Mouse (Mus musculus): ENCODE measurements around the gene Rfk. TPM values are rescaled to one million over a fixed set of nuclear protein-coding genes. Genes with fewer than 3 reads are reported as not detected.

Rfk gene
- 48.5 TPM for total RNA-seq (2023)

GRCm38 (mm10) chr19:17393841-17394591 is at the start of gene Rfk:
TSS of gene Rfk (plus strand) at chr19:17394043.

GRCm38 (mm10) chr19:17372701-17373100 is 21.1 kb upstream of the Rfk start, which contains the start of gene Gcnt1:
TSS of gene Gcnt1 (minus strand) at chr19:17372844.

Other genes with a start within 250 kb of the Rfk start
- gene Gcnt1, start 21.2 kb upstream of the Rfk start, total RNA-seq (2023): 3.6 TPM

Data from CD4-positive naive resting alpha-beta T cell, adult 57 days (primary cell).